Mouse (Mus musculus): ENCODE data around the gene Eno1.

GRCm38 (mm10) chr4:150211930-150212552, 24.5 kb upstream of the Eno1 start:
- no peak for TF ChIP-seq CTCF (IDR thresholded peaks at IDR 0.05)
- no peak for TF ChIP-seq EP300 (IDR thresholded peaks at IDR 0.05)
